Mouse (Mus musculus) heart, embryonic 16.5 days (tissue): ENCODE data around the gene Tmem238l. TPM values are rescaled to one million over a fixed set of nuclear protein-coding genes. Genes with fewer than 3 reads are reported as not detected.
A peak's percentile ranks its signal among the peaks of the same experiment; 100 is the strongest.

Experiments
- ATAC-seq: fragments of 200-750 bp; cut with Nextera tagmentation; replicated peaks from 2 replicates; pipeline ENCODE4 v1.8.0; 2017; ENCODE audit warnings: moderate number of reproducible peaks; ENCODE audit not compliant: insufficient read depth, low FRiP score; ENCODE audit errors: extremely low read depth
- H3K27ac ChIP-seq: fragments of 300-500 bp; sonication (generic); 2 replicates; pipeline ENCODE4 v1.5.1; 2014; ENCODE audit warnings: mild to moderate bottlenecking, low read length, control low read depth, moderate library complexity
- H3K27me3 ChIP-seq: fragments of 300-500 bp; sonication (generic); 2 replicates; pipeline ENCODE4 v1.6.1; 2014; ENCODE audit warnings: low read length, mixed read lengths; ENCODE audit not compliant: control insufficient read depth, insufficient read depth
- H3K36me3 ChIP-seq: fragments of 300-500 bp; sonication (generic); 2 replicates; pipeline ENCODE4 v1.6.1; 2014; ENCODE audit not compliant: control insufficient read depth, insufficient read depth
- H3K4me1 ChIP-seq: fragments of 300-500 bp; sonication (generic); 2 replicates; pipeline ENCODE4 v1.6.1; 2014; ENCODE audit warnings: low read length, mixed read lengths; ENCODE audit not compliant: control insufficient read depth, insufficient read depth
- H3K4me2 ChIP-seq: fragments of 300-500 bp; sonication (generic); 2 replicates; pipeline ENCODE4 v1.6.1; 2014; ENCODE audit warnings: low read depth, mild to moderate bottlenecking, control low read depth, low read length
- H3K4me3 ChIP-seq: fragments of 300-500 bp; sonication (generic); 2 replicates; pipeline ENCODE4 v1.5.1; 2014; ENCODE audit warnings: mild to moderate bottlenecking, control low read depth, low read length
- H3K9ac ChIP-seq: fragments of 300-500 bp; sonication (generic); 2 replicates; pipeline ENCODE4 v1.6.1; 2014; ENCODE audit warnings: low read length, control low read depth
- H3K9me3 ChIP-seq: fragments of 300-500 bp; sonication (generic); replicated peaks from 2 replicates; pipeline ENCODE4 v1.6.1; 2016; ENCODE audit warnings: low read length; ENCODE audit not compliant: control insufficient read depth
- WGBS: fragments of 180-500 bp; shearing (Covaris S2); extraction: QIAGEN DNeasy Blood & Tissue Kit; methylation state at CpG from one replicate; pipeline ENCODE4 v1.1.7; 2014; 5-methylcytosine and 5-hydroxymethylcytosine counted together
- polyA plus RNA-seq: library from polyadenylated mRNA; unstranded; fragments of >200 nt; fragmentation: Nextera tagmentation; extraction: Ambion mirVana; gene quantifications from 2 replicates; pipeline ENCODE4 v1.2.1, GENCODE M21; 2015

Tmem238l gene
- polyA plus RNA-seq, 1 experiment from 2014 or later, result not detected

- peaks cover 9% of the 10 kb centered on the region for H3K4me1 ChIP-seq
- 34% methylated on average over 2 of the region's 2 CpGs for WGBS
- H3K27ac ChIP-seq, result no peak overlapping the region
- H3K9ac ChIP-seq, result no peak overlapping the region
- no peak overlapping the region for H3K4me3 ChIP-seq
- ATAC-seq, result no peak
- H3K9me3 ChIP-seq, result no peaks in the 10 kb centered on the region
- H3K4me2 ChIP-seq, result no peak overlapping the region
- no peaks in the 10 kb centered on the region for H3K36me3 ChIP-seq
- no peaks in the 10 kb centered on the region for H3K27me3 ChIP-seq
Measured at GRCm38 (mm10) chr11:67002911-67003310, 46.5 kb downstream of the Tmem238l start.

- Histone ChIP-seq H3K27me3 (no peaks in the 10 kb centered on the region), H3K9ac (no peak overlapping the region), H3K36me3 (no peaks in the 10 kb centered on the region), H3K4me3 (no peak overlapping the region), H3K4me1 (0 out of 2 replicates have a peak, but pooled peaks cover 3% of the 10 kb centered on the region), H3K9me3 (no peaks in the 10 kb centered on the region), H3K4me2 (no peak overlapping the region), H3K27ac (no peak overlapping the region)
- ATAC-seq, result no peak
- WGBS, result 75% methylated on average over 8 of the region's 8 CpGs
Measured at GRCm38 (mm10) chr11:67007961-67008360, 51.5 kb downstream of the Tmem238l start.

DNA sequence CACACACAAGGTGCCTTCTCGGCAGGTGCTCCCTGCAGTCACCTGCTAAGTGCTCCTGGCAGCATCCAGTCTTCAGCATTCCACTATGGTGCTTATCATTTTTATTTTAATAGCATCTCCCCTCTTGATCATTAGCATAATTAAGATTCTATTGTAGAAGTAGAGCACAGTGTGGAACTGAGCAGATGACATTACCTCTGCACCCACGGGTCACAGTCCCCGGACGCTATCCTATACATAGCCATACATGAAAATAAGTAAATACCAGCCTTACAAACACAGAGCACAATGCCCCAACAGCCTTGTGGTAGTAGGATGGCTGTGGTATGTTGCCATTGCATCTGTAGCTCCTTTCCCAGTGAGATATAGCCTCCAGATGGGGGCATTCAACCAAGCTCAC lies 52.1 kb downstream of the Tmem238l start:
- no peak for ATAC-seq
- no peak overlapping the region for H3K27ac ChIP-seq
- H3K9ac ChIP-seq, result no peak overlapping the region
- H3K4me2 ChIP-seq, result no peak overlapping the region
- H3K27me3 ChIP-seq, result no peaks in the 10 kb centered on the region
- WGBS, result 91% methylated on average over 4 of the region's 4 CpGs
- H3K4me1 ChIP-seq, result 0 out of 2 replicates have a peak, but pooled peaks cover 3% of the 10 kb centered on the region
- no peaks in the 10 kb centered on the region for H3K9me3 ChIP-seq
- no peaks in the 10 kb centered on the region for H3K36me3 ChIP-seq
- H3K4me3 ChIP-seq, result no peak overlapping the region

GRCm38 (mm10) chr11:67010430-67010829 lies 54.0 kb downstream of the Tmem238l start:
- 8% methylated on average over 8 of the region's 8 CpGs for WGBS

DNA sequence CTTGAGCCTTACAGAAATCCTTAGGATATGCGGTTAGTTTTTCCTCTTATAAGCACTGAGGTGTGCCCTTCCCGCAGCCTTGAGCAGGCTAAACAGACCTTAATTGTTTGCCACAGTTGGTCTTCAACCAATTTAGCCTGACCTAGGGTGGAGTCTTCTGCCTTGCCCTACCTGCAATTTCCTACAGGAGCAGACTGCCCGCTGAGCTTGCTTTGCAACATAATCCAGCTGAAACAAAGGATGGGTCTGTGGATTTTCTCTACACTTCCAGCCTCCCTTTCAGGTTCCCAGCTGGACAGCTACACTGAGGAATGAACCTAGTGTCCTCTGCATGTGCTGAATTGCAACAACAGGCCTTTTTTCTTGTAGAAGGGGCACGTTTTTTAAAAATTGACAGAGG lies 55.2 kb downstream of the Tmem238l start:
- Histone ChIP-seq H3K36me3 (no peaks in the 10 kb centered on the region), H3K4me3 (no peak overlapping the region), H3K4me2 (no peak overlapping the region), H3K9ac (no peak overlapping the region), H3K4me1 (0 out of 2 replicates have a peak, but pooled peaks cover 3% of the 10 kb centered on the region), H3K27ac (no peak overlapping the region), H3K9me3 (no peaks in the 10 kb centered on the region), H3K27me3 (no peaks in the 10 kb centered on the region)
- 68% methylated on average over 4 of the region's 4 CpGs for WGBS
- ATAC-seq, result no peak

More at GRCm38 (mm10) chr11:67010430-67010829, 54.0 kb downstream of the Tmem238l start:
- Histone ChIP-seq H3K4me3 (no peak overlapping the region), H3K9me3 (no peaks in the 10 kb centered on the region), H3K27ac (no peak overlapping the region), H3K36me3 (no peaks in the 10 kb centered on the region), H3K9ac (no peak overlapping the region), H3K4me2 (peak overlapping the region; percentile 32), H3K4me1 (0 out of 2 replicates have a peak, but pooled peaks cover 3% of the 10 kb centered on the region), H3K27me3 (no peaks in the 10 kb centered on the region)
- no peak for ATAC-seq

Other genes starting within 250 kb of the Tmem238l start
- gene Pirt, start 44.7 kb upstream of the Tmem238l start, polyA plus RNA-seq, result 7.4 and 8.1 TPM in 2 replicates
- gene Tmem220, start 68.5 kb downstream of the Tmem238l start, polyA plus RNA-seq, result 1.1 and 1.5 TPM in 2 replicates
- 19.9 and 22.8 TPM in 2 replicates for gene Adprm, start 96.0 kb downstream of the Tmem238l start, polyA plus RNA-seq
- 18.6 and 18.8 TPM in 2 replicates for gene Sco1, start 96.0 kb downstream of the Tmem238l start, polyA plus RNA-seq
- 1.5 and 4.5 TPM in 2 replicates for gene Myh3, start 121.7 kb downstream of the Tmem238l start, polyA plus RNA-seq
- 0.03 and 0.05 TPM in 2 replicates for gene Myh2, start 214.4 kb downstream of the Tmem238l start, polyA plus RNA-seq
- 0.16 and 0.29 TPM in 2 replicates for gene Myh1, start 243.4 kb downstream of the Tmem238l start, polyA plus RNA-seq